Mouse (Mus musculus) lung, embryonic 15.5 days (tissue): ENCODE data around the gene Eif4g1. TPM values are rescaled to one million over a fixed set of nuclear protein-coding genes. Genes with fewer than 3 reads are reported as not detected.

Source experiments
- ATAC-seq: fragments of 200-750 bp; cut with Nextera tagmentation; 2 replicates; pipeline ENCODE4 v1.8.0; 2017; ENCODE audit warnings: moderate number of reproducible peaks, borderline replicate concordance; ENCODE audit not compliant: low FRiP score, low TSS enrichment; ENCODE audit errors: extremely low read depth
- H3K27ac ChIP-seq: fragments of 300-500 bp; sonication (generic); 2 replicates; pipeline ENCODE4 v1.5.1; 2015; ENCODE audit warnings: moderate library complexity, mild to moderate bottlenecking, inconsistent platforms
- H3K27me3 ChIP-seq: fragments of 300-500 bp; sonication (generic); 2 replicates; pipeline ENCODE4 v1.6.1; 2015; ENCODE audit warnings: inconsistent platforms
- H3K36me3 ChIP-seq: fragments of 300-500 bp; sonication (generic); 2 replicates; pipeline ENCODE4 v1.6.1; 2015; ENCODE audit warnings: inconsistent platforms
- H3K4me1 ChIP-seq: fragments of 300-500 bp; sonication (generic); 2 replicates; pipeline ENCODE4 v1.6.1; 2015; ENCODE audit warnings: inconsistent platforms
- H3K4me2 ChIP-seq: fragments of 300-500 bp; sonication (generic); 2 replicates; pipeline ENCODE4 v1.6.1; 2015; ENCODE audit warnings: inconsistent platforms, mild to moderate bottlenecking, moderate library complexity
- H3K4me3 ChIP-seq: fragments of 300-500 bp; sonication (generic); 2 replicates; pipeline ENCODE4 v1.5.1; 2015; ENCODE audit warnings: mild to moderate bottlenecking, inconsistent platforms
- H3K9ac ChIP-seq: fragments of 300-500 bp; sonication (generic); 2 replicates; pipeline ENCODE4 v1.6.1; 2015; ENCODE audit warnings: inconsistent platforms
- H3K9me3 ChIP-seq: fragments of 300-500 bp; sonication (generic); 2 replicates; pipeline ENCODE4 v1.6.1; 2016; ENCODE audit warnings: inconsistent platforms
- WGBS: fragments of 180-500 bp; shearing (Covaris S2); methylation state at CpG from one replicate; pipeline ENCODE4 v1.1.7; 2015; 5-methylcytosine and 5-hydroxymethylcytosine counted together
- polyA plus RNA-seq: library from polyadenylated mRNA; unstranded; fragments of >200 nt; fragmentation: Nextera tagmentation; extraction: Ambion mirVana; gene quantifications from 2 replicates; pipeline ENCODE4 v1.2.1, GENCODE M21; 2015

The Eif4g1 gene
- polyA plus RNA-seq, 1 experiment from 2014 or later = 170 TPM

GRCm38 (mm10) chr16:20717978-20718670 lies 50.0 kb downstream of the Eif4g1 start:
- WGBS = under 1% methylated on average over 18 of the region's 18 CpGs

GRCm38 (mm10) chr16:20721808-20722207 lies 53.7 kb downstream of the Eif4g1 start:
- Histone ChIP-seq H3K9me3 (no peaks in the 10 kb centered on the region), H3K4me3 (no peak overlapping the region), H3K9ac (no peak overlapping the region), H3K27me3 (no peaks in the 10 kb centered on the region), H3K27ac (no peak overlapping the region), H3K4me1 (peaks cover 20% of the 10 kb centered on the region), H3K4me2 (no peak overlapping the region), H3K36me3 (peaks cover 18% of the 10 kb centered on the region; the same call in 1 of the 2 replicates)
- WGBS = 76% methylated on average over 10 of the region's 10 CpGs
- no peak for ATAC-seq

More at GRCm38 (mm10) chr16:20717978-20718670, 50.0 kb downstream of the Eif4g1 start:
- Histone ChIP-seq H3K4me1 (peaks cover 30% of the 10 kb centered on the region), H3K9ac (peak overlapping the region; percentile 67), H3K27ac (peak overlapping the region; percentile 97), H3K27me3 (no peaks in the 10 kb centered on the region), H3K4me2 (peak overlapping the region; percentile 91), H3K4me3 (peak overlapping the region; percentile 68), H3K9me3 (no peaks in the 10 kb centered on the region), H3K36me3 (peaks cover 18% of the 10 kb centered on the region; the same call in 1 of the 2 replicates)
- ATAC-seq = peak; percentile 24

GRCm38 (mm10) chr16:20722736-20723135 lies 54.6 kb downstream of the Eif4g1 start:
- Histone ChIP-seq H3K4me2 (no peak overlapping the region), H3K9ac (no peak overlapping the region), H3K36me3 (peaks cover 18% of the 10 kb centered on the region; the same call in 1 of the 2 replicates), H3K4me1 (peaks cover 15% of the 10 kb centered on the region), H3K4me3 (no peak overlapping the region), H3K9me3 (no peaks in the 10 kb centered on the region), H3K27ac (no peak overlapping the region), H3K27me3 (no peaks in the 10 kb centered on the region)
- WGBS = 46% methylated on average over 4 of the region's 4 CpGs
- no peak for ATAC-seq

- 31% methylated on average over 4 of the region's 4 CpGs for WGBS
- no peaks in the 10 kb centered on the region for H3K27me3 ChIP-seq
These were observed 55.1 kb downstream of the Eif4g1 start for GRCm38 (mm10) chr16:20723247-20723646.

GRCm38 (mm10) chr16:20724338-20724748 lies 56.2 kb downstream of the Eif4g1 start:
- H3K36me3 ChIP-seq = peaks cover 18% of the 10 kb centered on the region; the same call in 1 of the 2 replicates
- H3K4me3 ChIP-seq = no peak overlapping the region
- no peaks in the 10 kb centered on the region for H3K27me3 ChIP-seq
- WGBS = 19% methylated on average over 5 of the region's 5 CpGs
- no peak overlapping the region for H3K9ac ChIP-seq
- ATAC-seq = peak; percentile 75; the same call in 1 of the 2 replicates
- no peak overlapping the region for H3K27ac ChIP-seq
- peaks cover 9% of the 10 kb centered on the region; the same call in 1 of the 2 replicates for H3K4me1 ChIP-seq
- H3K9me3 ChIP-seq = no peaks in the 10 kb centered on the region
- no peak overlapping the region for H3K4me2 ChIP-seq

More at GRCm38 (mm10) chr16:20723247-20723646, 55.1 kb downstream of the Eif4g1 start:
- Histone ChIP-seq H3K27ac (no peak overlapping the region), H3K36me3 (peaks cover 18% of the 10 kb centered on the region; the same call in 1 of the 2 replicates), H3K4me1 (peaks cover 15% of the 10 kb centered on the region), H3K4me3 (no peak overlapping the region), H3K9me3 (no peaks in the 10 kb centered on the region), H3K4me2 (no peak overlapping the region), H3K9ac (no peak overlapping the region)
- ATAC-seq = no peak

GRCm38 (mm10) chr16:20725321-20725720 lies 57.2 kb downstream of the Eif4g1 start:
- 77% methylated on average over 7 of the region's 7 CpGs for WGBS
- no peaks in the 10 kb centered on the region for H3K9me3 ChIP-seq
- H3K27me3 ChIP-seq = no peaks in the 10 kb centered on the region
- H3K4me1 ChIP-seq = peaks cover 9% of the 10 kb centered on the region; the same call in 1 of the 2 replicates
- ATAC-seq = no peak
- H3K4me2 ChIP-seq = no peak overlapping the region
- H3K27ac ChIP-seq = no peak overlapping the region
- no peak overlapping the region for H3K9ac ChIP-seq
- H3K4me3 ChIP-seq = no peak overlapping the region
- peaks cover 12% of the 10 kb centered on the region; the same call in 1 of the 2 replicates for H3K36me3 ChIP-seq

GRCm38 (mm10) chr16:20725750-20726149 lies 57.6 kb downstream of the Eif4g1 start:
- Histone ChIP-seq H3K4me1 (peaks cover 9% of the 10 kb centered on the region; the same call in 1 of the 2 replicates), H3K9me3 (no peaks in the 10 kb centered on the region), H3K36me3 (peaks cover 12% of the 10 kb centered on the region; the same call in 1 of the 2 replicates), H3K9ac (no peak overlapping the region), H3K27me3 (no peaks in the 10 kb centered on the region), H3K4me3 (no peak overlapping the region), H3K4me2 (no peak overlapping the region), H3K27ac (no peak overlapping the region)
- WGBS = 79% methylated on average over 4 of the region's 4 CpGs
- no peak for ATAC-seq

GRCm38 (mm10) chr16:20726384-20726783 lies 58.3 kb downstream of the Eif4g1 start:
- Histone ChIP-seq H3K27ac (no peak overlapping the region), H3K9me3 (no peaks in the 10 kb centered on the region), H3K4me3 (no peak overlapping the region), H3K36me3 (peaks cover 11% of the 10 kb centered on the region; the same call in 1 of the 2 replicates), H3K9ac (no peak overlapping the region), H3K4me2 (no peak overlapping the region), H3K27me3 (peaks cover 1% of the 10 kb centered on the region; the same call in 1 of the 2 replicates), H3K4me1 (peaks cover 9% of the 10 kb centered on the region; the same call in 1 of the 2 replicates)
- WGBS = 56% methylated on average over 1 of the region's 1 CpGs
- no peak for ATAC-seq

- Histone ChIP-seq H3K27me3 (peaks cover 24% of the 10 kb centered on the region), H3K4me2 (no peak overlapping the region), H3K4me1 (peaks cover 15% of the 10 kb centered on the region), H3K36me3 (no peaks in the 10 kb centered on the region), H3K9ac (no peak overlapping the region), H3K9me3 (no peaks in the 10 kb centered on the region), H3K27ac (no peak overlapping the region), H3K4me3 (no peak overlapping the region)
- ATAC-seq = no peak
- WGBS = 37% methylated on average over 5 of the region's 5 CpGs
These were observed 62.2 kb downstream of the Eif4g1 start for GRCm38 (mm10) chr16:20730293-20730711.

GRCm38 (mm10) chr16:20731688-20732087 lies 63.6 kb downstream of the Eif4g1 start:
- Histone ChIP-seq H3K9me3 (no peaks in the 10 kb centered on the region), H3K4me3 (no peak overlapping the region), H3K36me3 (no peaks in the 10 kb centered on the region), H3K27ac (no peak overlapping the region), H3K9ac (no peak overlapping the region), H3K27me3 (peaks cover 34% of the 10 kb centered on the region), H3K4me2 (0 out of 2 replicates have a peak overlapping the region, but pooled peaks have one; percentile 97), H3K4me1 (peaks cover 15% of the 10 kb centered on the region)
- no peak for ATAC-seq
- WGBS = 50% methylated on average over 5 of the region's 5 CpGs

GRCm38 (mm10) chr16:20732251-20732924 lies 64.3 kb downstream of the Eif4g1 start:
- H3K9me3 ChIP-seq = no peaks in the 10 kb centered on the region
- peaks cover 15% of the 10 kb centered on the region for H3K4me1 ChIP-seq
- 2% methylated on average over 30 of the region's 30 CpGs for WGBS
- H3K27me3 ChIP-seq = peaks cover 34% of the 10 kb centered on the region
- peak overlapping the region; percentile 68 for H3K9ac ChIP-seq
- peak overlapping the region; percentile 69 for H3K4me3 ChIP-seq
- ATAC-seq = peak; percentile 36; the same call in 1 of the 2 replicates
- peak overlapping the region; percentile 97 for H3K4me2 ChIP-seq
- H3K27ac ChIP-seq = peak overlapping the region; percentile 74
- H3K36me3 ChIP-seq = no peaks in the 10 kb centered on the region
